Mouse (Mus musculus) liver, adult 2 months (tissue): ENCODE measurements around the gene Rbl1.

Experiments used
- CTCF ChIP-seq: fragments of 200-500 bp; IDR thresholded peaks from 2 replicates; pipeline ENCODE4 v1.5.1; 2011; ENCODE audit warnings: low read depth, low read length, control low read depth
- POLR2A ChIP-seq: fragments of 200-500 bp; IDR thresholded peaks from 2 replicates; pipeline ENCODE4 v1.6.1; 2011; ENCODE audit warnings: low read length, control low read depth; ENCODE audit not compliant: insufficient read depth; ENCODE audit errors: extremely low read depth

GRCm38 (mm10) chr2:157220108-157220507 lies 15.8 kb upstream of the Rbl1 start:
- TF ChIP-seq POLR2A (no peak), CTCF (no peak)
